Mouse (Mus musculus) embryo, embryonic 11.5 days (tissue): ENCODE data around the gene Hist1h1d.
"Not testable (repeated sequence)": the region's sequence is repeated elsewhere in the genome, so short reads cannot be mapped to it uniquely, and the experiment has no call there.

Experiments used
- DNase-seq: peaks from one replicate; pipeline ENCODE4 v3.0.0-alpha.2; 2012; ENCODE audit warnings: low read depth, low spot score

Hist1h1d gene

GRCm38 (mm10) chr13:23573034-23573897, 20.2 kb downstream of the Hist1h1d start:
- not testable (repeated sequence) for DNase-seq

GRCm38 (mm10) chr13:23573898-23574524, 20.9 kb downstream of the Hist1h1d start, which contains the start of the genes Hist1h2bf and Hist1h2ad:
Gene Hist1h2bf, minus strand, starts transcription at chr13:23574196.
Gene Hist1h2ad, plus strand, starts transcription at chr13:23574381.
- DNase-seq, result peak; percentile 91

GRCm38 (mm10) chr13:23574546-23575170, 21.6 kb downstream of the Hist1h1d start:
- not testable (repeated sequence) for DNase-seq

GRCm38 (mm10) chr13:23575271-23575851, 22.3 kb downstream of the Hist1h1d start, which contains the start of gene Hist1h3d:
Gene Hist1h3d, plus strand, starts transcription at chr13:23575763.
- no peak for DNase-seq

DNA sequence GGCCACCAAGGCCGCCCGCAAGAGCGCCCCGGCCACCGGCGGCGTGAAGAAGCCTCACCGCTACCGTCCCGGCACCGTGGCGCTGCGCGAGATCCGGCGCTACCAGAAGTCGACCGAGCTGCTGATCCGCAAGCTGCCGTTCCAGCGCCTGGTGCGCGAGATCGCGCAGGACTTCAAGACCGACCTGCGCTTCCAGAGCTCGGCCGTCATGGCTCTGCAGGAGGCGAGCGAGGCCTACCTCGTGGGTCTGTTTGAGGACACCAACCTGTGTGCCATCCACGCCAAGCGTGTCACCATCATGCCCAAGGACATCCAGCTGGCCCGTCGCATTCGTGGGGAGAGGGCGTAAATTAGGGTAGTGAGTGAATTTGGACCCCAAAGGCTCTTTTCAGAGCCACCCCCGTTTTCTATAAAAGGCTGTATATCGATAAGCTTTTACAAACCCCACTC, 22.8 kb downstream of the Hist1h1d start:
- DNase-seq, result not testable (repeated sequence)

DNA sequence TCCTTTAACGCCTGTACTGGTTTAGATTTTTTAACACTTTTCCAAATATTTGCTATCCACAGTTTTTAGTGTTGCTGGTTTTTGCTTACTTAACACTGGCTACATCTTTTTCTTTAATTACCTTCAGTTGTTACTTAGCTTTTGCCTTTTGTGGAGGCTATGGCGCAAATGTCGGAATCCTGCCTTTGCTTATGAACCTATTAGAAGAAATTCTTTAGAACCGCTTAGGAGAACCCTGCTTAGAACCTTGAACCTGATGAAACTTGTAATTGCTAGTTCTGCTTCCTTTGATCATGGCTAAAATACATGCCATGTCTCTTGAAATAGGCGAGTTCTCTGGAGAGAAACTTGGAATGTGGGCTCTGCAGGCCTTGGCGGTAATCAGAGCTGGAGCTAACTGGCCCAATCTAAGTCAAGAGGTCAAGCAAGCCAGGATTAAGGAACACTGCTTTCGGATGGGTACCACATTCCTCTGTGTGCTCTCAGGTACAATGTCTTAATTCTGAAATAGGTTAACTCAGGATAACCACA, 23.4 kb downstream of the Hist1h1d start:
- DNase-seq, result no peak

DNA sequence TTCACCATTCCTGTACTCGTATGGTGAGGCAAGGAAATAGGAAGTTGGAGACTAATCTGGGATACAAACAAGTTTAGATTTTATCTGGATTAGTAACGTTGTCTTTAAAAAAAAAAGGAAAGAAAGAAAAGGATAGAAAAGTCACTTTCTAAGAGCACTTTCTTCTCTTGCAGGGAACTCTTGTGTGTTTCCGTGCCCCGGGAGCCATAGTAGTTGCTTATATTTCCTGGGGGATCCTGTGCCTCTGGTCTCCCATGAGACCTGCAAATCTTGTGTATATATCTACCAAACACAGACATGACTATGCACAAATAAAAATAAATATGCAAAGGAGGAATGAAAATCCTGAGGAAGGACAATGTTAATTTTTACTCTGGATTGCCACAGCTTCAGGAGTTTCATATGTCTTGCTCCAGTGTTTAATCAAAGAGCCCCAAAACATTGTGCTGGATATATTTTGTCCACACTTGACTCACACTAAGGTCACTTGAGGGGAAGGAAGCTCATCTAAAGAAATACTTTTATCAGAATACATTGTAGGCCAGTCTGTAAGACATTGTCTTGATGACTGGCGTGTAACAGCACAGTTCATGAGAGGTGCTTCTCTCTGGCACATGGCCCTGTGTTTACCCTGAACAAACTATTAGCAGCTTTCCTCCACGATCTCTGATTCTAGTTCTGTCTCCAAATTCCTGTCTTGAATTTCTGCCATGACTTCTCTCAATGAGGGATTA, 24.0 kb downstream of the Hist1h1d start:
- DNase-seq, result no peak

DNA sequence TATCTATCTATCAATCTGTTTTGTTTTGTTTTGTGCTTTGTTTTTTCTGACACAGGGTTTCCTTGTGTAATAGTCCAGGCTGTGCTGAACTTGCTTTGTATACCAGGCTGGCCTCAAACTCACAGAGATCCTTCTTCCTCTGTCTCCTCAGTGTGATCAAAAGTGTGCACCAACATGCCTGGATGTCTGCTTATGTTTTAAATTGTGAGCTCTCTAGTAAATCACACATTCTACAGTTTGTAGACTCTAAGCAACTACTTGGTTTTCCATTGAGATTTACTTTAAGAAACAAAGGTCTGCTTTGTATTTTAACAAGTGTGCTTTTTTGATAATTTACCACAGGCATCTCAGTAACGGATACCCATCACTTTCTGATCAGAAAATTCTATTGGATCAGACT, 24.8 kb downstream of the Hist1h1d start:
- no peak for DNase-seq

GRCm38 (mm10) chr13:23581408-23582218, 28.6 kb downstream of the Hist1h1d start, which contains the start of gene Hist1h4d:
Gene Hist1h4d, plus strand, starts transcription at chr13:23581598.
- peak; percentile 95 for DNase-seq

DNA sequence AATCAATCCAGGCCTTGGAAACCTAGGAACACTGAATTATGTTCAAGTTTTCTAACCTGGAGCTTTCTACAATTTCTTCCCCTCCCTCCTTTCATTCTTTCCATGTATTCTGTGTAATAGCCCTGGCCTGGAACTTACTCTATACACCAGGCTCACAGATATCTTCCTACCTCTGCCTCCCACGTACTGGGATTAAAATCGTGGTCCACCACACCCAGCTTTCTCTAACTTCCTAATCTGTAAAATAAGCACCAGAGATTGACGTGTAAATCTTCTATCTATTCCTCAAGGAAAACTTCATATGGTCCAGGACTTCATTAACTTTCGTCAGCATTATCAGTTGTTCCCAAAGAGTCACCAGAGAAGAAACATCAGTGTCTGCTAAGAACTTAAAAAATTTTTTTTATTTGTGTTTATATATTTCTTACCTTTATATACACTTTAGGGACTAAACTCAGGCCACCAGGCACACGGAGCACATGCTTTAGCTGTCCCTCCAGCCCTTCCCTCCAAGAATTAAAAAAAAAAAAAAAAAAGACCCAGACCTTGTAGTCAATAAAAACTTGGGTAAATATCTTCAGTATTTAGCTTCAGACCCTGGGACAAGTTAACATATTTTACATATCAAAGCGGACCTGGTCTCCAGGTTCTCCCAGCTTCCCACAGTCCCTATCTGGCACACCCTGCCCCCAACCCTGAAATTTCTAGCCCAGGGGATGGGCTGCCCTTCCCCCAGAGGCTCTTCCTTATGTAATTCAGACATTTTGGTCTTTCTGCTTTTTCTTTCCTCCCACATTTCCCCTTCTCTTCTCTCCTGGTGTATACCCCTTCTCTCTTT, 29.4 kb downstream of the Hist1h1d start:
- DNase-seq, result no peak

DNA sequence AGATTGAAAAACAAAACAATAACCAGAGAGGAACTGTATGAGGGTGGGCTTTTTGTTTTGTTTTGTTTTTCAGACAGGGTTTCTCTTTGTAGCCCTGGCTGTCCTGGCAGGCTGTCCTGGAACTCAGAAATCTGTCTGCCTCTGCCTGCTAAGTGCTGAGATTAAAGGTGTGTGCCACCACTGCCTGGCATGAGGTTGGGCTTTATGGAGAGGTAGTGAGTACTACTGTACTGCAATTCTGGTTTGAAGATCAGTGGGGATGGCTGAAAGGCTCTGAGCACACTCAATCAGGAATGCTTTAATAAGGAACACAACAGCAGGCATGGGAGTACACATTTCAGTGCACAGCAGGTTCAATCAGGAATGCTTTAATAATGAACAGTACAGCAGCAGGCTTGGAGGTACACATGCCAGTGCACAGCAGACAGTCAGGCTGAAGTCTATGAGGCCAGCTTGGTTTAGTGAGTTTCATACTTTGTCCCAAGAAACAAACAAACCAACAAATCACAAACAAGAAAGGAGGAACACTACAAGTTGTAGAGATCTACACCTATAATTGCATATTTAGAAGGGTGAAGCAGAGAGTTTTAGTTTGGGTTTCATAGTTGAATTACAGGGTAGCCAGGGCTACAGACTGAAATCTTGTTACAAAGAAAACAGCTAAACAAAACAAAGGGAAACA, 30.5 kb downstream of the Hist1h1d start:
- no peak for DNase-seq

- DNase-seq, result no peak
Measured at GRCm38 (mm10) chr13:23584331-23584730, 31.3 kb downstream of the Hist1h1d start.

GRCm38 (mm10) chr13:23585029-23585441, 32.0 kb downstream of the Hist1h1d start:
- no peak for DNase-seq

DNA sequence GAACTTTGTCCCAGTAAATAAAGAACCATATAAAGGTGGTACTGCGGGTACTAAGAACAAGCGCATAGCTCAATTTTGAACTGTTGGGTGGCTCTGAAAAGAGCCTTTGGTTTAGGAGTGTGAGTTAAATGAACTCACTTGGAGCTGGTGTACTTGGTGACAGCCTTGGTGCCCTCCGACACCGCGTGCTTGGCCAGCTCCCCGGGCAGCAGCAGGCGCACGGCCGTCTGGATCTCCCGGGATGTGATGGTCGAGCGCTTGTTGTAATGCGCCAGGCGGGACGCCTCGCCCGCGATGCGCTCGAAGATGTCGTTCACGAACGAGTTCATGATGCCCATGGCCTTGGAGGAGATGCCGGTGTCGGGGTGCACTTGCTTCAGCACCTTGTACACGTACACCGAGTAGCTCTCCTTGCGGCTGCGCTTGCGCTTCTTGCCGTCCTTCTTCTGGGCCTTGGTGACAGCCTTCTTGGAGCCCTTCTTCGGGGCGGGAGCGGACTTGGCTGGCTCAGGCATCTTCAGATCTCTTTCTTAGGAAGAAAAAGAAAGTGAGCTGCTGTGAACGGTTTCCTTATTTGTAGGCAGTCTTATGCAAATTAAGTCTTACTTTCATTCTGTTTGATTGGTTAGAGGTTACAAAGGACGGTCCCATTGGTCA, 32.5 kb downstream of the Hist1h1d start:
- DNase-seq, result peak; percentile 83

DNA sequence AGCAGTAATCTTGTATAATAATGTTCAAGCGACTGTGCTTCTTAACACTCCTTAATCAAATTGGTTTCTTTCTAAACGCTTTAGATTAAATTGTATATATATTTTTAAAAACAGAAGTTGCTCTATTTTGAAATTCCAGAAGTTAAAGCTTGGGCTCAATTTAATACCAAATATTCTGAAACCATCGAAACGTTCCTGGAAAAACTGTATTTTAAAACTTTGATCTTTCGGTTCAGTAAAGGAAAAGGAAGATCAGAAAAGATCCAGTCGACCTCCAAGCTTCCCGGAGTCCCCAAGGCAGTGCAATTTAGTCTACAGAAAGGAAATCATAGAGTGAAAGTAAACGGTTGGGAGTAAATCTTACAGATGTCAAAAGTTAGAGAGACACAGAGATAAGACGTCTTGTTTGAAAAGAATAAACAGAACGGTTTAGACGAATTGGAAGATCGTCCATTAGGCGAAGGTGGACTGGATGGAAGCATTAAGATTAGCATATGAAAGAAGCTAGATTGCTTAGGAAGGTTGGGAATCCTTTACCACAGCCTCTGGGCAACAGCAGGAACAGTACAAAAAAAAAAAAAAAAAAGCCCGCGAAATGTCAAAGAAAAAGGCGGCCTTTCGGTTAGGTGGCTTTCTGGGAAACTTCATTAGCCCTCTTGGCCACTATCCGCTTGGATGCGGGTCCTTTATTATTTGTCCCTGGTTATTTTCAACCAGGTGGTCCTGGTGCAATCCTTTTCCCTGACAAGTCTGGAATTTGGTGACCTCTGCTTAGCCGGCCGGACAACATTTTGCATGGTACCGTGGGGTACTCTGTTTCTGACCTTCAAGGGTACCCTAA, 33.3 kb downstream of the Hist1h1d start:
- no peak for DNase-seq

DNA sequence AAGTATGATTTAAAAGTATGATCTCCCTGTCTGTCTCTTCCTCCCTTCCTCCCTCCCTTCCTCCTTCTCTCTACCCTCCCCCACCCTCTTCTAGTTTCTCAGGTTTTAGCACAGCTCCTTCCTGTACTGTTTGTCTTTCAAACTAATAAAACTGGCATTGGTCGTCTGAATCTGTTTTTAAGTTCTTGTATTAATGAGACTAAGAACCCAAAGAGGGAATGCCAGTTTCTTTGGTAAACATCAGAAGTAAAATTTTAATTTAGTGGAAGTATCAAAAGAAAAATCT, 33.8 kb downstream of the Hist1h1d start:
- no peak for DNase-seq

DNA sequence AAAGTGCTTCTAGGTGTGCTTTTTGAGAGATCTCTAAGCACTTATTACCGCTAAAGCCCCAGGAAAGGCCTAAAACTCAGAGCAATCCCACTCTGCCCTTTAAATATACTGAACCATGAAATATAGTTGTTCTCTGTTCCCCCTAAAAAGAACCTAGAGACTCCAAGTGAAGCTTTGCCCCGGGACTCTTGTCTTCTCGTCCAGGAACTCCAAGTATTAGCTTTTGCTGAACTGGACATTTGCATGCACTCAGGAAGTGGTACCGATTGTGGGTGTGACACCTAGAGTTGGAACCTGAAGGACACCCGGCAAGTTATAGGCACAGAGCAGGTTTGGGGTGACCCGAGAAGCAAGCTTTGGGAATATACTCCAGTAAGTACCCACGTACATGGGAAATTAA, 38.1 kb downstream of the Hist1h1d start:
- DNase-seq, result no peak
